Mouse (Mus musculus): Measurements from ENCODE around the gene Cacna1h. TPM values are rescaled to one million over a fixed set of nuclear protein-coding genes. Genes with fewer than 3 reads are reported as not detected.

The Cacna1h gene
- polyA plus RNA-seq, 1 experiment, result 0.12 TPM

DNA sequence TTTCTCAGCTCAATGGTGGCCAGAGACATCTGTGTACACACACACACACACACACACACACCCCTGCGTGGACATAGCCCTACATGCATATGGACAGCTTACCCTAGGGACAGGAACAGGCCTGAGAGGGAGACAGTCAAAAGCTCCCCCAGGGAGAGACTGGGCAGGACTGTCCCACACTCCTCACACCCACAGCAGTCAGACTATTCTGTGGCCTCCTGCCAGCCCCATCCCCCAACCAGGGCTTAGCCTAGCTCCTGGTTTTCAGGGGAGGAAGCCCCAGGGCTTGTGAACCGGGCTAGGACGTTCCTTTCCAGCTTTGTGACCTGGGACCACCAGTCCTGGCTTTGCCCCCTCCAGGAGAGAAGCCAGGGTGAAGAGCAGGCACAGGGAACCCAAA lies 17.4 kb downstream of the Cacna1h start:
- H3K36me3 ChIP-seq (ENCODE audit: control insufficient read depth, insufficient read depth), result no peaks in the 10 kb centered on the region
- no peak overlapping the region for H3ac ChIP-seq (ENCODE audit: control insufficient read depth, insufficient read length)
- H3K79me2 ChIP-seq (ENCODE audit: control insufficient read depth, insufficient read depth), result no peaks in the 10 kb centered on the region
- no peak overlapping the region for H3K4me3 ChIP-seq
- no peak for TF ChIP-seq CEBPB (IDR thresholded peaks at IDR 0.05; ENCODE audit: insufficient read depth, poor library complexity, severe bottlenecking)
- no peak for TF ChIP-seq USF1 (IDR thresholded peaks at IDR 0.05; ENCODE audit: low read depth)
- no peak for TF ChIP-seq E2F4 (IDR thresholded peaks at IDR 0.05; ENCODE audit: insufficient read depth)
- TF ChIP-seq MYOD1 (IDR thresholded peaks at IDR 0.05; ENCODE audit: control insufficient read depth in 1 of 3, insufficient read length in 2 of 3, low read depth in 2 of 3), result no peak
- no peak for TF ChIP-seq REST (IDR thresholded peaks at IDR 0.05; ENCODE audit: insufficient read depth, insufficient read length)
- no peak for TF ChIP-seq SRF (IDR thresholded peaks at IDR 0.05; ENCODE audit: control insufficient read depth, insufficient read length, low read depth)
- H3K4me2 ChIP-seq (ENCODE audit: low read depth), result no peak overlapping the region
- no peaks in the 10 kb centered on the region for H3K27me3 ChIP-seq (ENCODE audit: control insufficient read depth, insufficient read depth, insufficient read length)

GRCm38 (mm10) chr17:25415421-25415913 lies 18.1 kb downstream of the Cacna1h start:
- no peaks in the 10 kb centered on the region for H3K36me3 ChIP-seq (ENCODE audit: control insufficient read depth, insufficient read depth)
- no peak overlapping the region for H3K4me3 ChIP-seq
- TF ChIP-seq MYOG (IDR thresholded peaks at IDR 0.05; ENCODE audit: control insufficient read depth in 1 of 3, insufficient read depth in 1 of 3, insufficient read length in 2 of 3, low read depth in 2 of 3) (peak in 2 of 3 experiments; percentile 7 to 53), USF1 (IDR thresholded peaks at IDR 0.05; ENCODE audit: low read depth) (no peak), REST (IDR thresholded peaks at IDR 0.05; ENCODE audit: insufficient read depth, insufficient read length) (no peak), POLR2AphosphoS2 (IDR thresholded peaks at IDR 0.05; ENCODE audit: insufficient read length, low read depth) (no peak), CEBPB (IDR thresholded peaks at IDR 0.05; ENCODE audit: insufficient read depth, poor library complexity, severe bottlenecking) (no peak), POLR2A (IDR thresholded peaks at IDR 0.05; ENCODE audit: insufficient read length, low read depth) (no peak), E2F4 (IDR thresholded peaks at IDR 0.05; ENCODE audit: insufficient read depth) (no peak), MYOD1 (IDR thresholded peaks at IDR 0.05; ENCODE audit: control insufficient read depth in 1 of 3, insufficient read length in 2 of 3, low read depth in 2 of 3) (peak in 1 of 3 experiments; percentile 47), SRF (IDR thresholded peaks at IDR 0.05; ENCODE audit: control insufficient read depth, insufficient read length, low read depth) (no peak), TCF12 (IDR thresholded peaks at IDR 0.05; ENCODE audit: insufficient read depth, poor library complexity, severe bottlenecking) (no peak)
- no peaks in the 10 kb centered on the region for H3K79me2 ChIP-seq (ENCODE audit: control insufficient read depth, insufficient read depth)
- no peak overlapping the region for H3ac ChIP-seq (ENCODE audit: control insufficient read depth, insufficient read length)
- H3K4me2 ChIP-seq (ENCODE audit: low read depth), result no peak overlapping the region
- H3K27me3 ChIP-seq (ENCODE audit: control insufficient read depth, insufficient read depth, insufficient read length), result no peaks in the 10 kb centered on the region

DNA sequence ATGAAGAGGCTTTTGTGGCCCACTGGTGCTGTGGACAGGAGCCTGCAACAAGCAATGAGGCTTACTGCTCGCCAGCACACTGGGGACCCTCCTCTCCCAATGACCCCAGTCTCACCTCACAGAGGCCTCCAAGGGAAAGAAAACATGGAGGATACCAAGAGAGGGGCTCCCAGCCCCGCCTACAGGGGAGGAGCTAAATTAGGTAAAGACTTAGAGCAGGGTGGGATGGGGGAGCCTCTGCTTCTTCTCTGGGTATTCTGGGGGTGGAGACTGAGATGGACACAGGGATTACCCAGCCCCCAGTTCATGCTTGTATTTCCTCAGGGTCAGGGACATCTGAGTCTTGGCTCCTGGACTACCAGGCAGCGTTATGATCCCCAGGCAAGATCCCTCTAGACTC lies 18.7 kb downstream of the Cacna1h start:
- Histone ChIP-seq H3K36me3 (ENCODE audit: control insufficient read depth, insufficient read depth) (no peaks in the 10 kb centered on the region), H3K79me2 (ENCODE audit: control insufficient read depth, insufficient read depth) (no peaks in the 10 kb centered on the region), H3K27me3 (ENCODE audit: control insufficient read depth, insufficient read depth, insufficient read length) (no peaks in the 10 kb centered on the region), H3K4me2 (ENCODE audit: low read depth) (no peak overlapping the region), H3K4me3 (no peak overlapping the region), H3ac (ENCODE audit: control insufficient read depth, insufficient read length) (no peak overlapping the region)
- TF ChIP-seq SRF (IDR thresholded peaks at IDR 0.05; ENCODE audit: control insufficient read depth, insufficient read length, low read depth), result no peak
- TF ChIP-seq TCF3 (IDR thresholded peaks at IDR 0.05; ENCODE audit: insufficient read length, low read depth), result no peak
- no peak for TF ChIP-seq MYOD1 (IDR thresholded peaks at IDR 0.05; ENCODE audit: control insufficient read depth in 1 of 3, insufficient read length in 2 of 3, low read depth in 2 of 3)
- no peak for TF ChIP-seq MYOG (IDR thresholded peaks at IDR 0.05; ENCODE audit: control insufficient read depth in 1 of 3, insufficient read depth in 1 of 3, insufficient read length in 2 of 3, low read depth in 2 of 3)
- no peak for TF ChIP-seq POLR2AphosphoS2 (IDR thresholded peaks at IDR 0.05; ENCODE audit: insufficient read length, low read depth)
- no peak for TF ChIP-seq E2F4 (IDR thresholded peaks at IDR 0.05; ENCODE audit: insufficient read depth)
- no peak for TF ChIP-seq REST (IDR thresholded peaks at IDR 0.05; ENCODE audit: insufficient read depth, insufficient read length)
- TF ChIP-seq TCF12 (IDR thresholded peaks at IDR 0.05; ENCODE audit: insufficient read depth, poor library complexity, severe bottlenecking), result no peak
- no peak for TF ChIP-seq POLR2A (IDR thresholded peaks at IDR 0.05; ENCODE audit: insufficient read length, low read depth)
- no peak for TF ChIP-seq CEBPB (IDR thresholded peaks at IDR 0.05; ENCODE audit: insufficient read depth, poor library complexity, severe bottlenecking)
- no peak for TF ChIP-seq MAX (IDR thresholded peaks at IDR 0.05; ENCODE audit: low read depth)
- no peak for TF ChIP-seq USF1 (IDR thresholded peaks at IDR 0.05; ENCODE audit: low read depth)

GRCm38 (mm10) chr17:25414209-25414608 lies 19.4 kb downstream of the Cacna1h start:
- TF ChIP-seq SRF (IDR thresholded peaks at IDR 0.05; ENCODE audit: control insufficient read depth, insufficient read length, low read depth) (no peak), MYOD1 (IDR thresholded peaks at IDR 0.05; ENCODE audit: control insufficient read depth in 1 of 3, insufficient read length in 2 of 3, low read depth in 2 of 3) (no peak), POLR2AphosphoS2 (IDR thresholded peaks at IDR 0.05; ENCODE audit: insufficient read length, low read depth) (no peak), E2F4 (IDR thresholded peaks at IDR 0.05; ENCODE audit: insufficient read depth) (no peak), USF1 (IDR thresholded peaks at IDR 0.05; ENCODE audit: low read depth) (no peak), TCF3 (IDR thresholded peaks at IDR 0.05; ENCODE audit: insufficient read length, low read depth) (no peak), POLR2A (IDR thresholded peaks at IDR 0.05; ENCODE audit: insufficient read length, low read depth) (no peak), TCF12 (IDR thresholded peaks at IDR 0.05; ENCODE audit: insufficient read depth, poor library complexity, severe bottlenecking) (no peak)
- no peaks in the 10 kb centered on the region for H3K79me2 ChIP-seq (ENCODE audit: control insufficient read depth, insufficient read depth)
- H3K36me3 ChIP-seq (ENCODE audit: control insufficient read depth, insufficient read depth), result no peaks in the 10 kb centered on the region
- H3K4me2 ChIP-seq (ENCODE audit: low read depth), result no peak overlapping the region
- no peaks in the 10 kb centered on the region for H3K27me3 ChIP-seq (ENCODE audit: control insufficient read depth, insufficient read depth, insufficient read length)
- no peak overlapping the region for H3K4me3 ChIP-seq
- no peak overlapping the region for H3ac ChIP-seq (ENCODE audit: control insufficient read depth, insufficient read length)

GRCm38 (mm10) chr17:25411251-25411650 lies 22.3 kb downstream of the Cacna1h start:
- TF ChIP-seq MYOD1 (IDR thresholded peaks at IDR 0.05; ENCODE audit: control insufficient read depth in 1 of 3, insufficient read length in 2 of 3, low read depth in 2 of 3) (no peak), POLR2AphosphoS2 (IDR thresholded peaks at IDR 0.05; ENCODE audit: insufficient read length, low read depth) (no peak), USF1 (IDR thresholded peaks at IDR 0.05; ENCODE audit: low read depth) (no peak), TCF12 (IDR thresholded peaks at IDR 0.05; ENCODE audit: insufficient read depth, poor library complexity, severe bottlenecking) (no peak), MYOG (IDR thresholded peaks at IDR 0.05; ENCODE audit: control insufficient read depth in 1 of 3, insufficient read depth in 1 of 3, insufficient read length in 2 of 3, low read depth in 2 of 3) (no peak), CEBPB (IDR thresholded peaks at IDR 0.05; ENCODE audit: insufficient read depth, poor library complexity, severe bottlenecking) (no peak), SRF (IDR thresholded peaks at IDR 0.05; ENCODE audit: control insufficient read depth, insufficient read length, low read depth) (no peak), POLR2A (IDR thresholded peaks at IDR 0.05; ENCODE audit: insufficient read length, low read depth) (no peak), REST (IDR thresholded peaks at IDR 0.05; ENCODE audit: insufficient read depth, insufficient read length) (no peak), MAX (IDR thresholded peaks at IDR 0.05; ENCODE audit: low read depth) (no peak)
- H3K36me3 ChIP-seq (ENCODE audit: control insufficient read depth, insufficient read depth), result no peaks in the 10 kb centered on the region
- H3ac ChIP-seq (ENCODE audit: control insufficient read depth, insufficient read length), result no peak overlapping the region
- H3K4me2 ChIP-seq (ENCODE audit: low read depth), result peak overlapping the region; percentile 24
- H3K27me3 ChIP-seq (ENCODE audit: control insufficient read depth, insufficient read depth, insufficient read length), result no peaks in the 10 kb centered on the region
- no peaks in the 10 kb centered on the region for H3K79me2 ChIP-seq (ENCODE audit: control insufficient read depth, insufficient read depth)
- H3K4me3 ChIP-seq, result no peak overlapping the region

Measured in myocyte (in vitro differentiated cells).